Mouse (Mus musculus) adrenal gland (tissue): ENCODE data around the gene Nae1.

Source experiments
- intact Hi-C: fragments of 180-260 bp; cut with DNase I; formaldehyde crosslinking; loops from one replicate; pipeline ENCODE4 v1.15.1; 2025

The Nae1 gene

GRCm38 (mm10) chr8:104534779-104535141, 323 bp upstream of the Nae1 start:
- intact Hi-C loops, result loop anchor here (2.0 kb wide), 1 partner anchor 34 kb away; no protein-coding TSS in a partner anchor

DNA sequence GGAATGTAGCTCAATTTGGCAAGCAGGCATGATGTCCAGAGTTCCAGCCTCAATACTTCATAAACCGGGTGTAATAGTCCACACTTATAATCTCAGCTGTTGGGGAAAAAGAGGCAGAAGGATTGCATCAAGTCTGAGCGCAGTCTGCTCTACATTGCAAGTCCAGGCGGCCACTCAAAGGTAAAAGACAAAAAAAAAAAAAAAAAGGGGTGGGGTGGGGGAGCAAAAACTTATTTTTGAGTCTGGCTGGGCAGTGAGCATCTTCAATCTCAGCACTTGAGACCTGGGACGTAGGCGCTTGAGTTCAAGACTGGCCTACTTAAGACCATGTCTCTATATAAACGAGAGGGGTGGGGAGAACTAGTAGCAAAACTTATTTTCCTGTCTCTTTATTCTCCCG, 886 bp downstream of the Nae1 start:
- intact Hi-C loops, result no loop called here

DNA sequence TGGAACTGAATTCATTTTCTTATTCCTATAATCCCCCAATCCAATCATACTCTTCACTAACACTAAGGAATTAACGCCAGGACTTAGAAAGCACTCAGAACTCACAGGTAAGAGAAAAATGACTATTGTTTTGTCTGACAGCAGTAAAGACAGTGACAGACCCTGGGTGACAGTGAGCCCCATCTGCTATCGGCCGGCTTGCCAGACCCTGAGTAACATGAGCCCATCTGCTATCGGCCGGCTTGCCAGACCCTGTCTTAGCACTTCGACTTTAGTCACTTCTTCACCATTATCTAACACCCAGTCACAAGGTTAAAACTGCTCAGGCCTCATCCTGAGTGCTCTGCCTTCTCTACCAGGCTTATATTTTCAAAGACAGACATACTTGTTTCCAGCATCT, 4.8 kb downstream of the Nae1 start:
- intact Hi-C loops, result no loop called here

- intact Hi-C loops, result no loop called here
Measured at GRCm38 (mm10) chr8:104517872-104518271, 16.6 kb downstream of the Nae1 start.

GRCm38 (mm10) chr8:104510134-104510533, 24.3 kb downstream of the Nae1 start:
- intact Hi-C loops, result no loop called here

- intact Hi-C loops, result no loop called here
Measured at GRCm38 (mm10) chr8:104509061-104510006, 25.1 kb downstream of the Nae1 start, which contains the start of gene Terb1. TSS of gene Terb1 (minus strand) at chr8:104509910.

DNA sequence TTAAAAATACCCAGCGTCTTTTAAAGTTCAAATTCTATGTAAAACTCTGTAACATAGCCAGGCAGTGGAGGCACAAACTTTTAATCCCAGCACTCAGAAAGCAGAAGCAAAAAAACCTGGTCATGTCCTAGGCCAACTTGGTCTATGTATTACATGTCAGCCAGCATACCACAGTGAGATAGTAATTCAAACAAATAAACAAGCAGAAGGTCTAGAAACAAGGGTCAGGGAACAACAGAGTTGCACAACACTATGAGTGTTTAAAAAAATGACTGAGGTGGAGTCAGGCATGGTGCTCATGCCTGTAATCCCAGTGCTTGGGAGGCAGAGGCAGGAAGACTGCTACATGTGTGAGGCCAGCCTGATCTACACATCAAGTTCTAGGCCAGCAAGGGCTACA, 55.3 kb downstream of the Nae1 start:
- intact Hi-C loops, result no loop called here

GRCm38 (mm10) chr8:104472465-104472864, 62.0 kb downstream of the Nae1 start:
- intact Hi-C loops, result no loop called here

DNA sequence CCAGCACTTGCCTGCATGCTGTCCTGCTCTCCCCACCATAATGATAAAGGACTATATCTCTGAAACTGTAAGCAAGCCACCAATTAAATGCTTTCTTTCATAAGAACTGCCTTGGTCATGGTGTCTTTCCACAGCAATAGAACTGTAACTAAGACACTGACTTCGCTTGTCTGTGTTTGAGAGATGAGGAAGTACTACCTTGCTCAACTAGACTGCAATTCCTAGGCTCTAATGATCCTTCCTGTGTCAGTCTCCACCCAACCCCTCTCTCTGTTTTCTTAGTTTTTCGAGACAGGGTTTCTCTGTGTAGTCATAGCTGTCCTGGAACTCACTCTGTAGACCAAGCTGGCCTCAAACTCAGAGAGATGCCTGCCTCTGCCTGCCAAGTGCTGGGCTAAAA, 67.0 kb downstream of the Nae1 start:
- intact Hi-C loops, result no loop called here
